Mouse (Mus musculus) R1 (cell line): ENCODE results near the gene Gm49325.
"Not testable (repeated sequence)": the region's sequence is repeated elsewhere in the genome, so short reads cannot be mapped to it uniquely, and the experiment has no call there.

Experiments used
- DNase-seq: peaks from one replicate; pipeline ENCODE4 v3.0.0-alpha.2; 2018; ENCODE audit warnings: low read depth, low spot score

Gene Gm49325

GRCm38 (mm10) chr10:77682994-77683393, 77.0 kb downstream of the Gm49325 start:
- no peak for DNase-seq

- DNase-seq = no peak
These were observed 78.2 kb downstream of the Gm49325 start for GRCm38 (mm10) chr10:77684181-77684580.

- DNase-seq = no peak
These were observed 80.1 kb downstream of the Gm49325 start, which contains the start of gene Tspear for GRCm38 (mm10) chr10:77685895-77686664. Gene Tspear, plus strand, starts transcription at chr10:77686569.

GRCm38 (mm10) chr10:77687021-77687420, 81.0 kb downstream of the Gm49325 start:
- no peak for DNase-seq

GRCm38 (mm10) chr10:77690356-77690807, 84.4 kb downstream of the Gm49325 start, which contains the start of gene Gm19402:
Gene Gm19402, minus strand, starts transcription at chr10:77690757.
- not testable (repeated sequence) for DNase-seq
